Mouse (Mus musculus): Measurements from ENCODE around the gene Pfkfb2. TPM values are rescaled to one million over a fixed set of nuclear protein-coding genes. Genes with fewer than 3 reads are reported as not detected.

The Pfkfb2 gene
- total and polyA plus RNA-seq, 3 experiments: 13.6 to 13.9 TPM; not detected in 1

GRCm38 (mm10) chr1:130744217-130744616 lies 15.2 kb upstream of the Pfkfb2 start:
- TF ChIP-seq ETS1 (IDR thresholded peaks at IDR 0.05; ENCODE audit: low read depth, low read length) (0 out of 2 replicates have a peak, but pooled peaks have one; percentile 3), GATA1 (IDR thresholded peaks at IDR 0.05; ENCODE audit: low read depth, low read length) (no peak)
- no peaks in the 10 kb centered on the region for H3K9me3 ChIP-seq (replicated peaks; ENCODE audit: insufficient read depth, low read length)
- H3K9ac ChIP-seq (ENCODE audit: control insufficient read depth, low read depth, low read length, poor library complexity, severe bottlenecking): no peak overlapping the region
- H3K79me2 ChIP-seq (ENCODE audit: control insufficient read depth, insufficient read depth, low read length, poor library complexity): peaks cover 4% of the 10 kb centered on the region
- H3K4me3 ChIP-seq (ENCODE audit: control insufficient read depth in 1 of 2, insufficient read depth in 1 of 2, low read depth in 2 of 2, low read length in 2 of 2): no peak overlapping the region
- H3K27ac ChIP-seq (ENCODE audit: control insufficient read depth, low read depth, low read length): no peak overlapping the region
- no peaks in the 10 kb centered on the region for H3K27me3 ChIP-seq (ENCODE audit: control insufficient read depth in 1 of 2, insufficient read depth in 2 of 2, low read length in 2 of 2)
- peaks cover 0 to 32% of the 10 kb centered on the region in 2 experiments; a peak in 2 of 4 replicates for H3K36me3 ChIP-seq (ENCODE audit: control insufficient read depth in 1 of 2, insufficient read depth in 2 of 2, low read length in 2 of 2)
- peaks cover 22 to 41% of the 10 kb centered on the region in 2 experiments for H3K4me1 ChIP-seq (ENCODE audit: control insufficient read depth in 1 of 2, insufficient read depth in 2 of 2, low read length in 2 of 2)
- no peak for DNase-seq (ENCODE audit: low read depth, low spot score)

- DNase-seq (ENCODE audit: low read depth, low spot score): peak; percentile 47
- H3K9me3 ChIP-seq (replicated peaks; ENCODE audit: insufficient read depth, low read length): no peaks in the 10 kb centered on the region
- H3K4me3 ChIP-seq (ENCODE audit: control insufficient read depth in 1 of 2, insufficient read depth in 1 of 2, low read depth in 2 of 2, low read length in 2 of 2): no peak overlapping the region
- peaks cover 4% of the 10 kb centered on the region for H3K79me2 ChIP-seq (ENCODE audit: control insufficient read depth, insufficient read depth, low read length, poor library complexity)
- H3K27me3 ChIP-seq (ENCODE audit: control insufficient read depth in 1 of 2, insufficient read depth in 2 of 2, low read length in 2 of 2): no peaks in the 10 kb centered on the region
- peaks cover 26 to 43% of the 10 kb centered on the region in 2 experiments for H3K4me1 ChIP-seq (ENCODE audit: control insufficient read depth in 1 of 2, insufficient read depth in 2 of 2, low read length in 2 of 2)
- H3K36me3 ChIP-seq (ENCODE audit: control insufficient read depth in 1 of 2, insufficient read depth in 2 of 2, low read length in 2 of 2): peaks cover 0 to 37% of the 10 kb centered on the region in 2 experiments; a peak in 2 of 4 replicates
- no peak overlapping the region for H3K27ac ChIP-seq (ENCODE audit: control insufficient read depth, low read depth, low read length)
- TF ChIP-seq GABPA (IDR thresholded peaks at IDR 0.05; ENCODE audit: low read depth, low read length) (no peak), NRF1 (IDR thresholded peaks at IDR 0.05; ENCODE audit: insufficient read depth, low read depth, low read length, poor library complexity, severe bottlenecking) (peak; percentile 45; the same call in 1 of the 2 replicates), SIN3A (IDR thresholded peaks at IDR 0.05; ENCODE audit: low read length) (0 out of 2 replicates have a peak, but pooled peaks have one; percentile 23), ETS1 (IDR thresholded peaks at IDR 0.05; ENCODE audit: low read depth, low read length) (0 out of 2 replicates have a peak, but pooled peaks have one; percentile 8), ZC3H11A (IDR thresholded peaks at IDR 0.05; ENCODE audit: low read depth, low read length) (no peak), POLR2AphosphoS2 (IDR thresholded peaks at IDR 0.05; ENCODE audit: low read length) (no peak), EP300 (IDR thresholded peaks at IDR 0.05; ENCODE audit: low read depth in 1 of 2, low read length in 2 of 2) (0 out of 4 replicates have a peak, but pooled peaks of 1 of the 2 experiments have one; percentile 7), CHD2 (IDR thresholded peaks at IDR 0.05; ENCODE audit: low read length) (no peak), ELF1 (IDR thresholded peaks at IDR 0.05; ENCODE audit: low read depth, low read length) (0 out of 2 replicates have a peak, but pooled peaks have one; percentile 18), ZNF384 (IDR thresholded peaks at IDR 0.05; ENCODE audit: low read depth, low read length) (no peak)
- no peak overlapping the region for H3K9ac ChIP-seq (ENCODE audit: control insufficient read depth, low read depth, low read length, poor library complexity, severe bottlenecking)
Measured at GRCm38 (mm10) chr1:130743775-130744174, 14.7 kb upstream of the Pfkfb2 start.

GRCm38 (mm10) chr1:130742201-130742600 lies 13.1 kb upstream of the Pfkfb2 start:
- H3K4me1 ChIP-seq (ENCODE audit: control insufficient read depth in 1 of 2, insufficient read depth in 2 of 2, low read length in 2 of 2): peaks cover 27 to 48% of the 10 kb centered on the region in 2 experiments
- H3K27me3 ChIP-seq (ENCODE audit: control insufficient read depth in 1 of 2, insufficient read depth in 2 of 2, low read length in 2 of 2): no peaks in the 10 kb centered on the region
- no peak overlapping the region for H3K4me3 ChIP-seq (ENCODE audit: control insufficient read depth in 1 of 2, insufficient read depth in 1 of 2, low read depth in 2 of 2, low read length in 2 of 2)
- no peaks in the 10 kb centered on the region for H3K9me3 ChIP-seq (replicated peaks; ENCODE audit: insufficient read depth, low read length)
- no peak overlapping the region for H3K9ac ChIP-seq (ENCODE audit: control insufficient read depth, low read depth, low read length, poor library complexity, severe bottlenecking)
- TF ChIP-seq JUND (IDR thresholded peaks at IDR 0.05; ENCODE audit: low read depth, low read length) (no peak), CHD2 (IDR thresholded peaks at IDR 0.05; ENCODE audit: low read length) (no peak), ZC3H11A (IDR thresholded peaks at IDR 0.05; ENCODE audit: low read depth, low read length) (no peak), MYC (IDR thresholded peaks at IDR 0.05; ENCODE audit: low read depth, low read length) (no peak), MAZ (IDR thresholded peaks at IDR 0.05; ENCODE audit: low read depth, low read length) (no peak), TCF12 (IDR thresholded peaks at IDR 0.05; ENCODE audit: low read depth, low read length) (no peak), MAX (IDR thresholded peaks at IDR 0.05; ENCODE audit: low read length) (no peak), RAD21 (IDR thresholded peaks at IDR 0.05; ENCODE audit: low read depth, low read length) (no peak), GATA1 (IDR thresholded peaks at IDR 0.05; ENCODE audit: low read depth, low read length) (no peak), NRF1 (IDR thresholded peaks at IDR 0.05; ENCODE audit: insufficient read depth, low read depth, low read length, poor library complexity, severe bottlenecking) (no peak), USF1 (IDR thresholded peaks at IDR 0.05; ENCODE audit: low read depth, low read length) (no peak), EP300 (IDR thresholded peaks at IDR 0.05; ENCODE audit: low read depth in 1 of 2, low read length in 2 of 2) (no peak), USF2 (IDR thresholded peaks at IDR 0.05; ENCODE audit: borderline replicate concordance in 1 of 2, insufficient read depth in 1 of 2, low read depth in 1 of 2, low read length in 2 of 2) (no peak), SIN3A (IDR thresholded peaks at IDR 0.05; ENCODE audit: low read length) (no peak), CHD1 (IDR thresholded peaks at IDR 0.05; ENCODE audit: low read depth, low read length) (no peak), TAL1 (IDR thresholded peaks at IDR 0.05; ENCODE audit: low read length) (no peak)
- DNase-seq (ENCODE audit: low read depth, low spot score): no peak
- H3K36me3 ChIP-seq (ENCODE audit: control insufficient read depth in 1 of 2, insufficient read depth in 2 of 2, low read length in 2 of 2): peaks cover 0 to 42% of the 10 kb centered on the region in 2 experiments; a peak in 2 of 4 replicates
- H3K79me2 ChIP-seq (ENCODE audit: control insufficient read depth, insufficient read depth, low read length, poor library complexity): peaks cover 4% of the 10 kb centered on the region
- peak overlapping the region; percentile 96 for H3K27ac ChIP-seq (ENCODE audit: control insufficient read depth, low read depth, low read length)
